ENCODE assay signal across 11 mouse cellular contexts in the genomic region with DNA sequence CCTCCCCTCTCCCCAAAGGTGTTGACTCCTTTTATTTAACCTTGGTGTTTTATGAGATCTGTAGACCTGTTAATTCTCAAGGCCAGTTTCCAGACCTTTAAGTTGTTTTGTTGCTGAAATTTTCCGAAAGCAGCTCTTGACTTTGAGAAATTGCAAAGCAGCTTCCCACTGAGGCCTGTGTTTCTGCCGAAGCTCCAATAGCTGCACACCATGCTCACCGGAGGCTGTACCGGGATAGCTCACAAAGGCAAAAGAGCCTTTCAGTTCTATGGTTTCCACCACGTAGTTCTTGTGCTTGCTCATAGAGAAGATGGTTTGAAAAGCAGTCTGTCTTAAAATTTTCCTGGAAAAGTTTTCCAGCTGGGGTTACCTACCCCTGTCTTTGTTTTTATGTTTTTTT. TPM values are rescaled to one million over a fixed set of nuclear protein-coding genes. Genes with fewer than 3 reads are reported as not detected.
A peak's percentile ranks its signal among the peaks of the same experiment; 100 is the strongest.
DNase-seq lines count a peak whose midpoint lies in the region; ATAC-seq lines count a peak whose summit lies in the region.
"Had no signal": no experiment of that assay in that cellular context is flagged by ENCODE, and none has a peak within 500 bp of the region (broad histone marks: within the 10 kb centered on the region; RNA-seq: fewer than 3 reads in every experiment).

No protein-coding gene starts in this region.

- H3K27ac ChIP-seq in heart, embryonic 13.5 days (replicated peaks), result no peak overlapping the region
- 0 out of 2 replicates have a peak overlapping the region, but pooled peaks have one; percentile 10 for H3K27ac ChIP-seq in hindbrain, embryonic 14.5 days
- peak overlapping the region; percentile 90 for H3K27ac ChIP-seq in midbrain, embryonic 16.5 days (ENCODE audit: low read length)

- 47% methylated on average over 5 of the region's 5 CpGs for WGBS in heart, embryonic 13.5 days
- WGBS in hindbrain, embryonic 14.5 days, result 8% methylated on average over 5 of the region's 5 CpGs
- 5% methylated on average over 5 of the region's 5 CpGs for WGBS in midbrain, embryonic 16.5 days

- H3K4me3 ChIP-seq in heart, embryonic 13.5 days, result peak overlapping the region; percentile 93
- peak overlapping the region; percentile 91 for H3K4me3 ChIP-seq in hindbrain, embryonic 14.5 days (replicated peaks; ENCODE audit: low read length)
- peak overlapping the region; percentile 89 for H3K4me3 ChIP-seq in midbrain, embryonic 16.5 days (ENCODE audit: low read depth, low read length)

- peak overlapping the region; percentile 95 for H3K9ac ChIP-seq in heart, embryonic 13.5 days
- peak overlapping the region; percentile 94 for H3K9ac ChIP-seq in hindbrain, embryonic 14.5 days
- peak overlapping the region; percentile 93 for H3K9ac ChIP-seq in midbrain, embryonic 16.5 days (ENCODE audit: low read depth, low read length)

- 0 out of 2 replicates have a peak, but pooled peaks cover 11% of the 10 kb centered on the region for H3K27me3 ChIP-seq in heart, embryonic 13.5 days (replicated peaks)
- no peaks in the 10 kb centered on the region for H3K27me3 ChIP-seq in hindbrain, embryonic 14.5 days (ENCODE audit: control insufficient read depth, insufficient read depth, low read length)
- H3K27me3 ChIP-seq in midbrain, embryonic 16.5 days (ENCODE audit: control insufficient read depth, insufficient read depth, low read depth, low read length), result no peaks in the 10 kb centered on the region

- H3K9me3 ChIP-seq in heart, embryonic 13.5 days, result no peaks in the 10 kb centered on the region
- no peaks in the 10 kb centered on the region for H3K9me3 ChIP-seq in hindbrain, embryonic 14.5 days (ENCODE audit: control insufficient read depth, low read length)
- no peaks in the 10 kb centered on the region for H3K9me3 ChIP-seq in midbrain, embryonic 16.5 days (replicated peaks; ENCODE audit: control insufficient read depth, low read length, poor library complexity, severe bottlenecking)

- peaks cover 49% of the 10 kb centered on the region for H3K4me1 ChIP-seq in heart, embryonic 13.5 days
- peaks cover 30% of the 10 kb centered on the region for H3K4me1 ChIP-seq in hindbrain, embryonic 14.5 days (replicated peaks; ENCODE audit: control insufficient read depth, insufficient read depth, low read length)
- peaks cover 41% of the 10 kb centered on the region for H3K4me1 ChIP-seq in midbrain, embryonic 16.5 days (ENCODE audit: control insufficient read depth, insufficient read depth, low read length)

- DNase-seq in heart, adult 8-10 months (ENCODE audit: low spot score), result no peak
- peak; percentile 31 for DNase-seq in embryo, embryonic 9.5 days (ENCODE audit: extremely low spot score)
- DNase-seq in hindbrain, embryonic 14.5 days (ENCODE audit: low spot score), result peak; percentile 50
- DNase-seq in testis, postnatal 14 days (ENCODE audit: low spot score), result no peak
- DNase-seq in yolk sac, embryonic 10.5 days (ENCODE audit: low spot score), result no peak
- no peak for DNase-seq in thymus, adult 18-20 months
- DNase-seq: B cell, adult 2 months; cerebellum, adult 9-11 months; gastrocnemius, postnatal 36 days had no signal

- no peak for ATAC-seq in heart, embryonic 13.5 days (ENCODE audit: extremely low read depth, insufficient number of reproducible peaks, low FRiP score, low TSS enrichment)
- no peak for ATAC-seq in hindbrain, embryonic 14.5 days (ENCODE audit: low FRiP score)
- ATAC-seq in midbrain, embryonic 16.5 days, result no peak

- peak overlapping the region; percentile 87 for H3K4me2 ChIP-seq in heart, embryonic 13.5 days
- H3K4me2 ChIP-seq in hindbrain, embryonic 14.5 days (replicated peaks), result peak overlapping the region; percentile 70
- H3K4me2 ChIP-seq in midbrain, embryonic 16.5 days (ENCODE audit: low read length), result peak overlapping the region; percentile 81

- no peaks in the 10 kb centered on the region for H3K36me3 ChIP-seq in heart, embryonic 13.5 days
- no peaks in the 10 kb centered on the region for H3K36me3 ChIP-seq in hindbrain, embryonic 14.5 days (replicated peaks; ENCODE audit: control insufficient read depth, insufficient read depth)
- no peaks in the 10 kb centered on the region for H3K36me3 ChIP-seq in midbrain, embryonic 16.5 days (ENCODE audit: control insufficient read depth, insufficient read depth, low read length)

RNA-seq across cellular contexts. Expression of a gene that starts 3.2 kb away (rescaled TPM):
- polyA plus RNA-seq in heart, embryonic 13.5 days (2015; fragmentation: Nextera tagmentation; extraction: Ambion mirVana), result 6.8 and 6.9 TPM in 2 replicates
- total RNA-seq in heart, adult 8-10 months (2022), result 1 to 10 TPM; 2.6 to 3.6 (median 2.9) TPM
- polyA plus RNA-seq in hindbrain, embryonic 14.5 days (2014; fragmentation: Nextera tagmentation; extraction: Ambion mirVana), result 21.6 and 28.5 TPM in 2 replicates
- polyA plus RNA-seq in midbrain, embryonic 16.5 days (2015; fragmentation: Nextera tagmentation; extraction: Ambion mirVana), result 30.8 and 31.1 TPM in 2 replicates

Comparison
In these comparisons a context has a peak if more than half of its experiments do, and no peak if none do; other contexts are left out.
1. DNase-seq: peak in embryo, embryonic 9.5 days (single experiment) and hindbrain, embryonic 14.5 days (single experiment); none in heart, adult 8-10 months (single experiment), testis, postnatal 14 days (single experiment), yolk sac, embryonic 10.5 days (single experiment) and thymus, adult 18-20 months (0 of 2).
2. Peak in every context shown above with its lines, with median percentiles within 50 percentile points of each other: H3K4me2 ChIP-seq, H3K4me3 ChIP-seq and H3K9ac ChIP-seq.